Mouse (Mus musculus) forebrain, embryonic 16.5 days (tissue): ENCODE results near the gene Ms4a10. TPM values are rescaled to one million over a fixed set of nuclear protein-coding genes. Genes with fewer than 3 reads are reported as not detected.

ENCODE experiments used
- ATAC-seq: fragments of 200-750 bp; cut with Nextera tagmentation; 2 replicates; pipeline ENCODE4 v1.8.0; 2017; ENCODE audit warnings: mild to moderate bottlenecking, moderate library complexity
- H3K27ac ChIP-seq: fragments of 300-500 bp; sonication (generic); 2 replicates; pipeline ENCODE4 v1.5.1; 2014; ENCODE audit warnings: low read length, control low read depth
- H3K27me3 ChIP-seq: fragments of 300-500 bp; sonication (generic); replicated peaks from 2 replicates; pipeline ENCODE4 v1.6.1; 2014; ENCODE audit warnings: low read length; ENCODE audit not compliant: control insufficient read depth, insufficient read depth
- H3K36me3 ChIP-seq: fragments of 300-500 bp; sonication (generic); 2 replicates; pipeline ENCODE4 v1.6.1; 2014; ENCODE audit not compliant: control insufficient read depth, insufficient read depth
- H3K4me1 ChIP-seq: fragments of 300-500 bp; sonication (generic); replicated peaks from 2 replicates; pipeline ENCODE4 v1.6.1; 2014; ENCODE audit warnings: low read length; ENCODE audit not compliant: control insufficient read depth, insufficient read depth
- H3K4me2 ChIP-seq: fragments of 300-500 bp; sonication (generic); 2 replicates; pipeline ENCODE4 v1.6.1; 2014; ENCODE audit warnings: mild to moderate bottlenecking, low read length, control low read depth
- H3K4me3 ChIP-seq: fragments of 300-500 bp; sonication (generic); replicated peaks from 2 replicates; pipeline ENCODE4 v1.5.1; 2014; ENCODE audit warnings: mild to moderate bottlenecking, low read length, control low read depth
- H3K9ac ChIP-seq: fragments of 300-500 bp; sonication (generic); replicated peaks from 2 replicates; pipeline ENCODE4 v1.6.1; 2014; ENCODE audit warnings: low read depth, low read length, control low read depth
- H3K9me3 ChIP-seq: fragments of 300-500 bp; sonication (generic); 2 replicates; pipeline ENCODE4 v1.6.1; 2016; ENCODE audit warnings: low read length; ENCODE audit not compliant: control insufficient read depth
- WGBS: fragments of 180-500 bp; shearing (Covaris S2); extraction: QIAGEN DNeasy Blood & Tissue Kit; methylation state at CpG from one replicate; pipeline ENCODE4 v1.1.7; 2014; 5-methylcytosine and 5-hydroxymethylcytosine counted together
- polyA plus RNA-seq: library from polyadenylated mRNA; unstranded; fragments of >200 nt; fragmentation: Nextera tagmentation; extraction: Ambion mirVana; gene quantifications from 2 replicates; pipeline ENCODE4 v1.2.1, GENCODE M21; 2015

Ms4a10 gene
- not detected in 2 replicates for polyA plus RNA-seq

GRCm38 (mm10) chr19:10974238-10974865 lies at the start of gene Ms4a10:
Gene Ms4a10, minus strand, starts transcription at chr19:10974670.
- peaks cover 8% of the 10 kb centered on the region; the same call in 1 of the 2 replicates for H3K9me3 ChIP-seq
- H3K9ac ChIP-seq = no peak within 1 kb of the TSS
- H3K36me3 ChIP-seq = no peaks in the 10 kb centered on the region
- H3K4me1 ChIP-seq = no peaks in the 10 kb centered on the region
- 73% methylated on average over 4 of the region's 4 CpGs for WGBS
- no peak within 1 kb of the TSS for H3K4me3 ChIP-seq
- no peak for ATAC-seq
- no peaks in the 10 kb centered on the region for H3K27me3 ChIP-seq
- no peak within 1 kb of the TSS for H3K27ac ChIP-seq
- no peak within 1 kb of the TSS for H3K4me2 ChIP-seq

- no peaks in the 10 kb centered on the region for H3K36me3 ChIP-seq
- no peaks in the 10 kb centered on the region for H3K27me3 ChIP-seq
- no peak overlapping the region for H3K4me2 ChIP-seq
- ATAC-seq = no peak
- H3K9me3 ChIP-seq = no peaks in the 10 kb centered on the region
- no peak overlapping the region for H3K9ac ChIP-seq
- H3K4me1 ChIP-seq = no peaks in the 10 kb centered on the region
- H3K4me3 ChIP-seq = no peak overlapping the region
- H3K27ac ChIP-seq = no peak overlapping the region
These were observed 47.9 kb upstream of the Ms4a10 start for GRCm38 (mm10) chr19:11022382-11022781.

GRCm38 (mm10) chr19:11017891-11018290 lies 43.4 kb upstream of the Ms4a10 start, which contains the start of gene Ms4a18:
Gene Ms4a18, minus strand, starts transcription at chr19:11018031.
- Histone ChIP-seq H3K4me1 (no peaks in the 10 kb centered on the region), H3K9me3 (no peaks in the 10 kb centered on the region), H3K27me3 (no peaks in the 10 kb centered on the region), H3K27ac (no peak within 1 kb of the TSS), H3K4me3 (no peak within 1 kb of the TSS), H3K9ac (no peak within 1 kb of the TSS), H3K4me2 (no peak within 1 kb of the TSS), H3K36me3 (no peaks in the 10 kb centered on the region)
- 93% methylated on average over 3 of the region's 3 CpGs for WGBS
- no peak for ATAC-seq

GRCm38 (mm10) chr19:11017251-11017650 lies 42.8 kb upstream of the Ms4a10 start:
- Histone ChIP-seq H3K36me3 (no peaks in the 10 kb centered on the region), H3K4me3 (no peak overlapping the region), H3K27me3 (no peaks in the 10 kb centered on the region), H3K27ac (no peak overlapping the region), H3K4me2 (no peak overlapping the region), H3K4me1 (no peaks in the 10 kb centered on the region), H3K9me3 (no peaks in the 10 kb centered on the region), H3K9ac (no peak overlapping the region)
- no peak for ATAC-seq
- WGBS = 64% methylated on average over 2 of the region's 2 CpGs

- H3K4me2 ChIP-seq = no peak overlapping the region
- no peaks in the 10 kb centered on the region for H3K27me3 ChIP-seq
- 87% methylated on average over 1 of the region's 1 CpGs for WGBS
- ATAC-seq = no peak
- no peaks in the 10 kb centered on the region for H3K9me3 ChIP-seq
- H3K4me1 ChIP-seq = no peaks in the 10 kb centered on the region
- no peak overlapping the region for H3K27ac ChIP-seq
- no peak overlapping the region for H3K4me3 ChIP-seq
- H3K9ac ChIP-seq = no peak overlapping the region
- no peaks in the 10 kb centered on the region for H3K36me3 ChIP-seq
These were observed 41.5 kb upstream of the Ms4a10 start for GRCm38 (mm10) chr19:11015998-11016397.

GRCm38 (mm10) chr19:11015468-11015867 lies 41.0 kb upstream of the Ms4a10 start:
- Histone ChIP-seq H3K9me3 (no peaks in the 10 kb centered on the region), H3K27ac (no peak overlapping the region), H3K4me1 (no peaks in the 10 kb centered on the region), H3K27me3 (no peaks in the 10 kb centered on the region), H3K4me3 (no peak overlapping the region), H3K4me2 (no peak overlapping the region), H3K36me3 (no peaks in the 10 kb centered on the region), H3K9ac (no peak overlapping the region)
- ATAC-seq = no peak

- H3K27me3 ChIP-seq = no peaks in the 10 kb centered on the region
- H3K36me3 ChIP-seq = no peaks in the 10 kb centered on the region
- WGBS = 86% methylated on average over 7 of the region's 7 CpGs
- no peak within 1 kb of the TSS for H3K27ac ChIP-seq
- H3K9ac ChIP-seq = no peak within 1 kb of the TSS
- H3K4me2 ChIP-seq = no peak within 1 kb of the TSS
- H3K4me1 ChIP-seq = no peaks in the 10 kb centered on the region
- ATAC-seq = no peak
- no peaks in the 10 kb centered on the region for H3K9me3 ChIP-seq
- no peak within 1 kb of the TSS for H3K4me3 ChIP-seq
These were observed 18.7 kb upstream of the Ms4a10 start, which contains the start of gene Ms4a15 for GRCm38 (mm10) chr19:10993150-10993549. Gene Ms4a15, minus strand, starts transcription at chr19:10993250.

GRCm38 (mm10) chr19:10991911-10992310 lies 17.4 kb upstream of the Ms4a10 start:
- no peak overlapping the region for H3K27ac ChIP-seq
- no peak for ATAC-seq

GRCm38 (mm10) chr19:10990751-10991150 lies 16.3 kb upstream of the Ms4a10 start:
- H3K27ac ChIP-seq = no peak overlapping the region
- no peaks in the 10 kb centered on the region for H3K27me3 ChIP-seq
- H3K4me1 ChIP-seq = no peaks in the 10 kb centered on the region
- no peak overlapping the region for H3K4me3 ChIP-seq
- H3K9me3 ChIP-seq = no peaks in the 10 kb centered on the region
- H3K4me2 ChIP-seq = no peak overlapping the region
- no peak for ATAC-seq
- WGBS = 63% methylated on average over 1 of the region's 1 CpGs
- no peaks in the 10 kb centered on the region for H3K36me3 ChIP-seq
- H3K9ac ChIP-seq = no peak overlapping the region

More at GRCm38 (mm10) chr19:10991911-10992310, 17.4 kb upstream of the Ms4a10 start:
- no peaks in the 10 kb centered on the region for H3K36me3 ChIP-seq
- no peak overlapping the region for H3K4me2 ChIP-seq
- no peaks in the 10 kb centered on the region for H3K27me3 ChIP-seq
- H3K4me1 ChIP-seq = no peaks in the 10 kb centered on the region
- H3K9me3 ChIP-seq = no peaks in the 10 kb centered on the region
- no peak overlapping the region for H3K4me3 ChIP-seq
- H3K9ac ChIP-seq = no peak overlapping the region

GRCm38 (mm10) chr19:10988563-10988962 lies 14.1 kb upstream of the Ms4a10 start:
- H3K9me3 ChIP-seq = no peaks in the 10 kb centered on the region
- no peak overlapping the region for H3K4me3 ChIP-seq
- H3K27me3 ChIP-seq = no peaks in the 10 kb centered on the region
- no peak for ATAC-seq
- no peak overlapping the region for H3K27ac ChIP-seq
- 88% methylated on average over 1 of the region's 1 CpGs for WGBS
- no peak overlapping the region for H3K4me2 ChIP-seq
- no peak overlapping the region for H3K9ac ChIP-seq
- no peaks in the 10 kb centered on the region for H3K36me3 ChIP-seq
- H3K4me1 ChIP-seq = no peaks in the 10 kb centered on the region
